Mouse (Mus musculus): ENCODE results near the gene CK137956. TPM values are rescaled to one million over a fixed set of nuclear protein-coding genes. Genes with fewer than 3 reads are reported as not detected.

Gene CK137956
- polyA plus RNA-seq, 2 experiments, result not detected

GRCm38 (mm10) chr4:127969101-127969500 is 1.6 kb downstream of the CK137956 start:
- H3K27me3 ChIP-seq (ENCODE audit: control insufficient read depth, insufficient read depth, low read length), result peaks cover 2% of the 10 kb centered on the region; the same call in 1 of the 2 replicates
- H3K4me3 ChIP-seq (ENCODE audit: insufficient read depth in 1 of 2, low read depth in 2 of 2, low read length in 2 of 2), result no peak overlapping the region
- no peaks in the 10 kb centered on the region for H3K9me3 ChIP-seq (ENCODE audit: control insufficient read depth, low read length)
- no peak for ATAC-seq (ENCODE audit: insufficient read depth)
- H3K36me3 ChIP-seq (replicated peaks; ENCODE audit: control insufficient read depth, insufficient read depth, low read depth), result no peaks in the 10 kb centered on the region
- no peak overlapping the region for H3K27ac ChIP-seq
- H3K9ac ChIP-seq (replicated peaks), result no peak overlapping the region
- TF ChIP-seq EP300 (IDR thresholded peaks at IDR 0.05; ENCODE audit: low read depth) (no peak), CTCF (IDR thresholded peaks at IDR 0.05; ENCODE audit: low read depth) (no peak)
- no peak for DNase-seq (ENCODE audit: low read depth in 3 of 3, low spot score in 3 of 3)
- H3K4me1 ChIP-seq (replicated peaks; ENCODE audit: control insufficient read depth in 2 of 2, insufficient read depth in 2 of 2, low read length in 1 of 2), result no peaks in the 10 kb centered on the region
- 5% methylated on average over 7 of the region's 7 CpGs for WGBS (ENCODE audit: insufficient replicate concordance)
- no peak overlapping the region for H3K4me2 ChIP-seq (ENCODE audit: low read depth)

GRCm38 (mm10) chr4:127953006-127953710 is 17.6 kb downstream of the CK137956 start:
- H3K27me3 ChIP-seq (ENCODE audit: control insufficient read depth, insufficient read depth, low read length), result no peaks in the 10 kb centered on the region
- no peak overlapping the region for H3K9ac ChIP-seq (replicated peaks)
- ATAC-seq (ENCODE audit: insufficient read depth), result no peak
- no peak overlapping the region for H3K27ac ChIP-seq
- no peaks in the 10 kb centered on the region for H3K4me1 ChIP-seq (replicated peaks; ENCODE audit: control insufficient read depth in 2 of 2, insufficient read depth in 2 of 2, low read length in 1 of 2)
- no peak for TF ChIP-seq CTCF (IDR thresholded peaks at IDR 0.05; ENCODE audit: low read depth)
- no peak for TF ChIP-seq EP300 (IDR thresholded peaks at IDR 0.05; ENCODE audit: low read depth)
- H3K4me2 ChIP-seq (ENCODE audit: low read depth), result no peak overlapping the region
- H3K9me3 ChIP-seq (ENCODE audit: control insufficient read depth, low read length), result no peaks in the 10 kb centered on the region
- 34% methylated on average over 10 of the region's 10 CpGs for WGBS (ENCODE audit: insufficient replicate concordance)
- DNase-seq (ENCODE audit: low read depth in 3 of 3, low spot score in 3 of 3), result no peak
- no peaks in the 10 kb centered on the region for H3K36me3 ChIP-seq (replicated peaks; ENCODE audit: control insufficient read depth, insufficient read depth, low read depth)
- no peak overlapping the region for H3K4me3 ChIP-seq (ENCODE audit: insufficient read depth in 1 of 2, low read depth in 2 of 2, low read length in 2 of 2)

DNA sequence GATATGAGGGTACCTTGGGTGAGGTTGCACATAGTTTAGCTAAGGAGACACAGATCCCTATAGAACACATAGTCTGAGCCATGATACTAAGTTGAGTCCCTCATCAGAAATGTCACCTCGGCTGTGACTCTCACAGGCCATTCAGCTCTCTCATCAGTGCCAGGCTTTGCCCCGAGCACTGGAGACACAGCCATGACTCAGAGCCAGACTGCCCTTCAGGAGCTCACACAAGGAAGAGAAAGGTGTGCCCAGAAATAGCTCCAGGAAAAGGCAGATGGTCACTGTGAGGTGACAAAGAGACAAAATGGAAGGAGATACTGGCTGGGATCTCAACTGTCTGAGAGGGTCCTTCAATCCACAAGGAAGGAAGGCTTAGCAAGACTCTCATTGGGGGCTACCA is 23.1 kb downstream of the CK137956 start:
- no peak overlapping the region for H3K9ac ChIP-seq (replicated peaks)
- no peaks in the 10 kb centered on the region for H3K36me3 ChIP-seq (replicated peaks; ENCODE audit: control insufficient read depth, insufficient read depth, low read depth)
- ATAC-seq (ENCODE audit: insufficient read depth) (no peak), DNase-seq (ENCODE audit: low read depth in 3 of 3, low spot score in 3 of 3) (no peak)
- no peaks in the 10 kb centered on the region for H3K27me3 ChIP-seq (ENCODE audit: control insufficient read depth, insufficient read depth, low read length)
- 54% methylated on average over 2 of the region's 2 CpGs for WGBS (ENCODE audit: insufficient replicate concordance)
- H3K4me1 ChIP-seq (replicated peaks; ENCODE audit: control insufficient read depth in 2 of 2, insufficient read depth in 2 of 2, low read length in 1 of 2), result no peaks in the 10 kb centered on the region
- no peak overlapping the region for H3K4me3 ChIP-seq (ENCODE audit: insufficient read depth in 1 of 2, low read depth in 2 of 2, low read length in 2 of 2)
- H3K4me2 ChIP-seq (ENCODE audit: low read depth), result no peak overlapping the region
- TF ChIP-seq CTCF (IDR thresholded peaks at IDR 0.05; ENCODE audit: low read depth) (no peak), EP300 (IDR thresholded peaks at IDR 0.05; ENCODE audit: low read depth) (no peak)
- H3K27ac ChIP-seq, result no peak overlapping the region
- no peaks in the 10 kb centered on the region for H3K9me3 ChIP-seq (ENCODE audit: control insufficient read depth, low read length)

GRCm38 (mm10) chr4:127937474-127937873 is 33.3 kb downstream of the CK137956 start:
- no peak for DNase-seq (ENCODE audit: low read depth in 3 of 3, low spot score in 3 of 3)
- no peaks in the 10 kb centered on the region for H3K4me1 ChIP-seq (replicated peaks; ENCODE audit: control insufficient read depth in 2 of 2, insufficient read depth in 2 of 2, low read length in 1 of 2)
- no peak for ATAC-seq (ENCODE audit: insufficient read depth)
- H3K4me2 ChIP-seq (ENCODE audit: low read depth), result no peak overlapping the region
- H3K9ac ChIP-seq (replicated peaks), result no peak overlapping the region
- H3K27me3 ChIP-seq (ENCODE audit: control insufficient read depth, insufficient read depth, low read length), result no peaks in the 10 kb centered on the region
- H3K36me3 ChIP-seq (replicated peaks; ENCODE audit: control insufficient read depth, insufficient read depth, low read depth), result no peaks in the 10 kb centered on the region
- H3K4me3 ChIP-seq (ENCODE audit: insufficient read depth in 1 of 2, low read depth in 2 of 2, low read length in 2 of 2), result no peak overlapping the region
- no peak for TF ChIP-seq EP300 (IDR thresholded peaks at IDR 0.05; ENCODE audit: low read depth)
- no peak for TF ChIP-seq CTCF (IDR thresholded peaks at IDR 0.05; ENCODE audit: low read depth)
- WGBS (ENCODE audit: insufficient replicate concordance), result 65% methylated on average over 7 of the region's 7 CpGs
- H3K9me3 ChIP-seq (ENCODE audit: control insufficient read depth, low read length), result no peaks in the 10 kb centered on the region
- H3K27ac ChIP-seq, result no peak overlapping the region

DNA sequence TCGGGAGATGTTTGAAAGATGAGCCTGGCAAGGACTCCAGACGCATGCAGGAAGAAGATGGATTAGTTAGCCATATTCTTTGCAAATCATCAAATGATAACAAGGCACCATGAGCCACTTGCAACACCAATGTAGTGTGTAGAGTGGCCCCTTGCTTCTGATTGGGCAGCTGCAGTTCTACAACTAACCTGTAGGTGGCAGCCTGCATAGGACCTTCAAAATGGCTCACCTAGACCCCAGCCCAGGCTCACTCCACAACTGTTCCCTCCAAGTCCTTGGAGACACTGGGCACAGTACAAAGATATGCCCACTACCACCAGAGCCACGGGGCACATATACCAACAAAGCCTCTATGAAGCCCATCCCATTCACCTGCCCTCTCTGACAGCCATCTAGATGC is 35.4 kb downstream of the CK137956 start:
- no peak overlapping the region for H3K27ac ChIP-seq
- no peak for DNase-seq (ENCODE audit: low read depth in 3 of 3, low spot score in 3 of 3)
- H3K27me3 ChIP-seq (ENCODE audit: control insufficient read depth, insufficient read depth, low read length), result no peaks in the 10 kb centered on the region
- no peaks in the 10 kb centered on the region for H3K9me3 ChIP-seq (ENCODE audit: control insufficient read depth, low read length)
- no peak overlapping the region for H3K4me3 ChIP-seq (ENCODE audit: insufficient read depth in 1 of 2, low read depth in 2 of 2, low read length in 2 of 2)
- H3K36me3 ChIP-seq (replicated peaks; ENCODE audit: control insufficient read depth, insufficient read depth, low read depth), result no peaks in the 10 kb centered on the region
- TF ChIP-seq EP300 (IDR thresholded peaks at IDR 0.05; ENCODE audit: low read depth) (no peak), CTCF (IDR thresholded peaks at IDR 0.05; ENCODE audit: low read depth) (peak; percentile 61)
- no peak for ATAC-seq (ENCODE audit: insufficient read depth)
- no peak overlapping the region for H3K4me2 ChIP-seq (ENCODE audit: low read depth)
- H3K4me1 ChIP-seq (replicated peaks; ENCODE audit: control insufficient read depth in 2 of 2, insufficient read depth in 2 of 2, low read length in 1 of 2), result no peaks in the 10 kb centered on the region
- 35% methylated on average over 3 of the region's 3 CpGs for WGBS (ENCODE audit: insufficient replicate concordance)
- H3K9ac ChIP-seq (replicated peaks), result no peak overlapping the region
